Mouse (Mus musculus): ENCODE results near the gene Uck1.

DNA sequence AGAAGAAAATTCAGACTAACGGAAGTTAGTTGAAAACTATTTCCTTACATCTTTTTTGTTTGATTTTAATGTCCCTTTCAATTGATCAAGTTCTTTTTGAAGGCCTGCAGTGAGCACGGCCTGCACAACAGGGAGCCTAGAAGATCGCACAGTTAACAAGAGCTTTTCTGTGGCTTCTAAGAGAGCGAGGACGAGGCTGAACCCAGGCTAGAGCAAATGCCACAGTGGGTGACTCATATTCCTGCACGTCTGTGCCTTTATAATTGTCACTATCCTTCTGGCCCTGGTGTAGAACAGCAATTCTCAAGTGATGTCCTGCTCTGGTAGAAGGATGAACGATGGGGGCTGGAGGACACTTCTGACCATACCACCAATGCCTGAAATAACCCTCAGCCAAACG lies 42.3 kb downstream of the Uck1 start:
- TF ChIP-seq CTCF (IDR thresholded peaks at IDR 0.05; ENCODE audit: low read depth, low read length), result no peak
- TF ChIP-seq GATA1 (IDR thresholded peaks at IDR 0.05; ENCODE audit: borderline replicate concordance, low read length), result no peak
- no peak for TF ChIP-seq TAL1 (conservative IDR thresholded peaks at IDR 0.05; ENCODE audit: low read depth, low read length)
- no peak for TF ChIP-seq POLR2AphosphoS5 (IDR thresholded peaks at IDR 0.05; ENCODE audit: insufficient replicate concordance, low read depth, low read length)
